Mouse (Mus musculus) gonadal fat pad, adult 2 months (tissue): ENCODE results near the gene Prkcg. TPM values are rescaled to one million over a fixed set of nuclear protein-coding genes. Genes with fewer than 3 reads are reported as not detected.

Experiments
- DNase-seq: peaks from one replicate; pipeline ENCODE4 v3.0.0-alpha.2; 2012; ENCODE audit warnings: low read depth
- polyA plus RNA-seq: library from polyadenylated mRNA; depleted of rRNA; stranded (reverse); fragments of >200 nt; gene quantifications from 2 replicates; pipeline ENCODE4 v1.2.3, GENCODE M21; 2012

Prkcg gene
- polyA plus RNA-seq, 1 experiment: 4.8 TPM

GRCm38 (mm10) chr7:3317704-3318103 is 28.7 kb downstream of the Prkcg start:
- DNase-seq: no peak

- DNase-seq: no peak
Measured at GRCm38 (mm10) chr7:3320856-3321255, 31.9 kb downstream of the Prkcg start.

DNA sequence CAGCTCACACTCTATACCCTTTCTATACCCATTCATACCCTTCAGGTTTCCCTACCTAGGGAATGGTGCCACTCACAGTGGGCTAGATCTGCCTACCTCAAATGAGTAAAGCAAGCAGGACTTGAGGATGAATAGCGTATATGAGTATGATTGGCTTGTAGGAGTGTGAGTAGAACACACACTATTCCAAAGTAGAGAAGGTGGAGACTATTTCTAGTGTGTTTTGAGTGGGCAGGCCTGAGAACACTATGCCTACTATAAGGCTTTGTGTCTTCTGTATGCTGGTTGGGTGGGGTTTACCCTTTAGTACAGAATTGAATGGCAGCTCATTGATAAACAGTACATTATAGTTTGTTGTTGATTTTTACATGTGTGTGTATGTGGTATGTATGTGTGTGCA is 34.8 kb downstream of the Prkcg start:
- DNase-seq: no peak

- no peak for DNase-seq
Measured at GRCm38 (mm10) chr7:3327961-3328360, 39.0 kb downstream of the Prkcg start.

GRCm38 (mm10) chr7:3329776-3330546 is 41.0 kb downstream of the Prkcg start:
- no peak for DNase-seq

DNA sequence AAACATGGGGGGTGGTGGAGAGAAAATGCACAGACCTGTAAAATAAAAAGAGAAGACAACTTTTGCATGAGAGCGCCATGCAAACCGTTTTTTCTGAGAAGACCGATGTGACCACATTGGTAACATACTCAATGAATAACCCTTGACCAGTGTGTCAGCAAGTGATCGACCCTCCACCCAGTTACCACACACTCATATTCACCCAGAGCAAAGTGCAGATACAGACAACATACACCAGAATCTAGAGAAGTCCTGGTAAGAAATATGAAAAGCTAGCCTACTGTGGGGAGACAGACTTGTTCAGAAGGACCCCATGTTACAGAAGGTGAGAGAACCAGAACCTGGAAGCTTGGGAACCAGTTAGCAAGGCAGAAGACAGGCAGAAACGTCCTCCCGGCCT is 42.2 kb downstream of the Prkcg start:
- DNase-seq: no peak

DNA sequence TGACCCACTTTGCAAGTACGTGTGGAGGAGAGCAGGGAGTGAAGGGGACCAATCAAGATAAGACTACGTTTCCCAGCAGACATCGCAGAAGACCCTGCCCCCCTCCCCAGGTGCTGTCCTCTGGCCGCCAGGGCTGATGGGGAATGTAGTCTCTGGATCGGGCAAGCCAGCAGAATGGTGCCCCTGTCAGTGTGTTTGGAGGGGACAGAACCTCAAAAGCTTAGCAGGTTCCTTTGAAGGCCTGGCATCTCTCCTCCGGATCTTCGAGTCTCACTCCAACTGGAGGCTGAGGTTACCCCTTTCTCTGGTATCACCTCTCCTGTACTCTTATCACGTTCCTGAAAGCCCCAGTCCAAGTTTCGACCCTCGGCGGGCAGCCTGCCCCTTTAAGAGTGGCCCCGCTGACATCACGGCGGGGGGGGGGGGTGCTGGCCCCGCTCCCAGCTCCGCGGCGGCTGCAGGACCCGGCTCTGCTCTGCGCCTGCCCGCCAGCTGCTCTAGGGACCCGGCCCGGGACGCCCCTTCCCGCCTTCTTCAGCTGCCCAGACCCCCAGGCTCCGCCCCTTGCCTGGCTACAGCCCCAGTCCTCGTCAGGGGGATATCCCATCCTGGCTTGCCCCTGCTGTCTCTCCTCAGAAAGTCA is 42.7 kb downstream of the Prkcg start:
- DNase-seq: no peak

GRCm38 (mm10) chr7:3332224-3332615 is 43.2 kb downstream of the Prkcg start:
- DNase-seq: no peak

- no peak for DNase-seq
Measured at GRCm38 (mm10) chr7:3332619-3333521, 43.9 kb downstream of the Prkcg start, which contains the start of gene Cacng7. Cacng7 (plus strand) TSS chr7:3332955.

DNA sequence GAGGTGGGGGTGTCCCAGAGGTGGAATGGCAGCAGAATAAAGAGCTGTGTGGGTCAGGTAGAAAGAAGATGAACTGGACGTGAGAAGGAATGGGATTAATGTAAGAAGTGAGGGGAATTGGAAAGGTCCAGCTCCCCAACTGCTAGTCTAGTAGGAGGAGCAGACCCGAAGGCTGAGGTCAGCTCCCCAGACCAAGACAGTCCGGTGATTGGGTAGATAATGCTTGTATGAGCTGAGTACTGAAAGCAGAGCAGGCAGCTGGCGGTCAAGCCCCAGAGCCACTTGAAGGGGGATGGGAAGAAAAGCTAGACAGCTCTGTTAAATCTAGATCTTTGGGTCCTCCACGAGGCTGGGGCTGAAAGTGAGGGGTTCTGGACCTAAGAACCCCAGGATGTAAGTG is 44.6 kb downstream of the Prkcg start:
- DNase-seq: no peak

GRCm38 (mm10) chr7:3336412-3336811 is 47.4 kb downstream of the Prkcg start:
- no peak for DNase-seq

DNA sequence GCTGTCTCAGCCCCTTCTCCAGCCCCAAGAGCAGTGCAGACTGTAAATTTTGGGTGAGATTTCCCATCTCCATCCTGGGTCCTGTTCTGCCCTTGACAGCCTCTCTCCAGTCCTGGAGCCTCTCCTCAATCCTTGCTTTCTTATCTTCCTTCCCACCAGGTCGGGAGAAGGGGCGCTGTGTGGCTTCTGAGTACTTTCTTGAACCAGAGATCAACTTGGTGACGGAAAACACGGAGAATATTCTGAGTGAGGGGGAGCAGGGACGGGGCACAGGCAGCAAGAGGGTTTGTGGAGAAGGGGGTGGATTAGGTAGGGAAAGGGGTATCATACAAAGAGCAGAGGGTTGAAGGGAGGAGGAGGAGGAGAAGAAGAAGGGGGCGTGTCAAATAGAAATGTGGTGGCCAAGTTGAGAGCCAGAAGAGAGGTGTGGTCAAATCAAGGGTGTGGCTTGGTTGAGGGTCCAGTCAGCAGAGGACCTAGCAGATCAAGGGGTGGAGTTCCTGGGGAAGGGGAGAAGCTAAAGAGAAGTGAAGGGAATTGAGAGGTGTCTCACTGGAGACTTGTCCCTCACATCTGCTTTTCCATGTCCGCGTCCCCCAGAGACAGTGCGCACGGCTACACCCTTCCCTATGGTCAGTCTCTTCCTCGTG is 49.4 kb downstream of the Prkcg start:
- no peak for DNase-seq

DNA sequence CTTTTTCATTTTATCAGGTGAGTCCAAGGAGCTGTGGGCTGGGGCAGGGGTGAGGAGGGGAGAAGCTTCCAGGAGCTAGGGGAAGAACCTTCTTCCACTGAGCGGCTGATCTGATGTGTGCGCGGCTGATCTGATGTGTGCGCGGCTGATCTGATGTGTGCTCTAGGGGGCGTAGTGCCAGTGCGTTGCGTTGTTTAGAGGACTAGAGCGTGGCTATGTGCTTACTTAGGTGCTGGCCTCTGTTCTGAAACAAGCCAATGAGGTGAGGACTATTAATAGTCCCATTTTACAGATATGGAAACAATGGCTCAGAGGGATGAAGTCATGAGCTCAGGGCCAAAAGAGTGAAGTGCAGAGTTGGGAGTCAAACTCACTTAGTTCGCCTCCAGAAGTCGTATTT is 50.0 kb downstream of the Prkcg start:
- DNase-seq: no peak

GRCm38 (mm10) chr7:3343861-3344260 is 54.9 kb downstream of the Prkcg start:
- no peak for DNase-seq

DNA sequence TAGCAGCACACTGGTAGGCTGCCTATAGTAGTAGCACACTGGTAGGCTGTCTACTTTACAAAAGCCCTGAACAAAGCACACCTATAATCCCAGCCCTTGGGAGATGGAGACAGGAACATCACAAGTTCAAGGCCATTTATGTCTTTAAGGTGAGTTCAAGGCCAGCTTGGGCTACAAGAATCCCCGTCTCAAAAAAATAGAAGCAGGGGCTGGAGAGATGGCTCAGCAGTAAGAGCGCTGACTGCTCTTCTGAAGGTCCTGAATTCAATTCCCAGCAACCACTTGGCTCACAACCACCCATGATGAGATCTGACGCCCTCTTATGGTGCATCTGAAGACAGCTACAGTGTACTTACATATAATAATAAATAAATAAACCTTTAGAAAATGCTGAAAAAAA is 56.3 kb downstream of the Prkcg start:
- DNase-seq: no peak

- DNase-seq: no peak
Measured at GRCm38 (mm10) chr7:3347366-3348287, 58.6 kb downstream of the Prkcg start.

DNA sequence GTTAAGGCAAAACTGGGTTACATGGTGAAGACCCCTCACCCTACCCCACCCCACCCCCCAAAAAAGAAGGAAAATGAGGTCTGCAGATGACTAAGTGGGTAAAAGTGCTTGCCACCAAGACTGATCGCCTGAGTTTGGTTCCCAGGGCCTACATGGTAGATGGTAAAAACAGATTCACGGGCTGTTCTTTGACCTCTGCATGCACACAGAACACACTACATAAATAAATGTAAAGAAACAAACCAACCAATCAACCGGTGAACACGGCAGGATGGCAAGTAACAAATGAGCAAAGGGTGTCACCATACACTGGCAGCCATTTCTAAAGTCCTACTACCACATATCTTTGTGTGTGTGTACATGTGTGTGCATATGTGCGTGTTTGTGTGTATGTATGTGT is 59.3 kb downstream of the Prkcg start:
- no peak for DNase-seq

DNA sequence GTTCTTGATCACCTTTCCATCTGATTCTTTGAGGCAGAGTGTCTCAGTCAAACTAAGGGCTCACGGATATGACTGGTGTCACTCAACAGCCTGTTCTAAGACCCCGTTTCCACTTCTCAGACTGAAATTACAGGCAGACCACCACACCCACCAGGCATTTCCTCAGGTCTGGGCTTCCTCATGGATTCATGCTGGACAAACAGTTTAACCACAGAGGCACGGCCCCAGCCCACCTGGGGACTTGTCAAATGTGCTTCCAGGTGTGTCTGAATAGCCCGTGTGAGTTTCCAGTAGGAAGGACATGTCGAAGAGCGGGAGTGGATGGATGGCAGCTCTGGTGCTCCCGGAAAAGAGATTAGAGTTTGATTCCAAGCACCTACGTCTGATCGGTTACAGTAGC is 60.8 kb downstream of the Prkcg start:
- DNase-seq: no peak

- no peak for DNase-seq
Measured at GRCm38 (mm10) chr7:3351536-3351935, 62.6 kb downstream of the Prkcg start.

DNA sequence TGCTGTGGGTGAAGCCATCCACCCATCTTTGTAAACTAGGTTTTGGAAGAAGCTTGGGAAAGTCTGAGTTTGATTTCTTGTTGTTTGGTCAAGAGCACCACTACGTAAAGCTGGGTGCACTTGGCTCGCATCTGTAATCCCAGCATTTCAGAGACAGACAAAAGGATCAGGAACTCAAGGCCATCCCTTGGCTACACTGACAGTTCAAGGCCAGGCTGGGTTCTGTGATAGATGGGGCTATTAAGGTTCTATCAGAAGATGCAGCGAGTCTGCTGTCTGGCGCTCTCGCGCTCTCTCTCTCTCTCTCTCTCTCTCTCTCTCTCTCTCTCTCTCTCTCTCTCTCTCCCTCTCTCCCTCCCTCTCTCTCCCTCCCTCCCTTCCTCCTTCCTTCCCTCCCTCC is 65.9 kb downstream of the Prkcg start:
- DNase-seq: no peak

- DNase-seq: no peak
Measured at GRCm38 (mm10) chr7:3360678-3361077, 71.7 kb downstream of the Prkcg start.
